Mouse (Mus musculus) hindbrain, embryonic 14.5 days (tissue): ENCODE data around the gene Ankrd33b. TPM values are rescaled to one million over a fixed set of nuclear protein-coding genes. Genes with fewer than 3 reads are reported as not detected.
A peak's percentile ranks its signal among the peaks of the same experiment; 100 is the strongest.

Experiments used
- ATAC-seq: fragments of 200-750 bp; cut with Nextera tagmentation; 2 replicates; pipeline ENCODE4 v1.8.0; 2017; ENCODE audit warnings: moderate number of reproducible peaks, mild to moderate bottlenecking, moderate TSS enrichment, moderate library complexity; ENCODE audit not compliant: low FRiP score
- DNase-seq: peaks from one replicate; pipeline ENCODE4 v3.0.0-alpha.2; 2015; ENCODE audit warnings: low spot score
- H3K27ac ChIP-seq: fragments of 300-500 bp; sonication (generic); 2 replicates; pipeline ENCODE4 v1.5.1; 2014; ENCODE audit warnings: mild to moderate bottlenecking, moderate library complexity
- H3K27me3 ChIP-seq: fragments of 300-500 bp; sonication (generic); 2 replicates; pipeline ENCODE4 v1.6.1; 2014; ENCODE audit warnings: mild to moderate bottlenecking, low read length, mixed read lengths; ENCODE audit not compliant: control insufficient read depth, insufficient read depth
- H3K36me3 ChIP-seq: fragments of 300-500 bp; sonication (generic); replicated peaks from 2 replicates; pipeline ENCODE4 v1.6.1; 2014; ENCODE audit not compliant: control insufficient read depth, insufficient read depth
- H3K4me1 ChIP-seq: fragments of 300-500 bp; sonication (generic); replicated peaks from 2 replicates; pipeline ENCODE4 v1.6.1; 2014; ENCODE audit warnings: antibody characterized with exemption, low read length, mixed read lengths; ENCODE audit not compliant: control insufficient read depth, insufficient read depth
- H3K4me2 ChIP-seq: fragments of 300-500 bp; sonication (generic); replicated peaks from 2 replicates; pipeline ENCODE4 v1.6.1; 2014; ENCODE audit warnings: mild to moderate bottlenecking, moderate library complexity
- H3K4me3 ChIP-seq: fragments of 300-500 bp; sonication (generic); replicated peaks from 2 replicates; pipeline ENCODE4 v1.5.1; 2014; ENCODE audit warnings: mild to moderate bottlenecking, low read length
- H3K9ac ChIP-seq: fragments of 300-500 bp; sonication (generic); 2 replicates; pipeline ENCODE4 v1.6.1; 2014
- H3K9me3 ChIP-seq: fragments of 300-500 bp; sonication (generic); 2 replicates; pipeline ENCODE4 v1.6.1; 2016; ENCODE audit warnings: low read length; ENCODE audit not compliant: control insufficient read depth
- WGBS: fragments of 180-500 bp; shearing (Covaris S2); extraction: QIAGEN DNeasy Blood & Tissue Kit; methylation state at CpG from one replicate; pipeline ENCODE4 v1.1.7; 2014; 5-methylcytosine and 5-hydroxymethylcytosine counted together
- polyA plus RNA-seq: library from polyadenylated mRNA; unstranded; fragments of >200 nt; fragmentation: Nextera tagmentation; extraction: Ambion mirVana; gene quantifications from 2 replicates; pipeline ENCODE4 v1.2.1, GENCODE M21; 2014

Gene Ankrd33b
- polyA plus RNA-seq, 1 experiment from 2014 or later: 1.3 TPM

- Histone ChIP-seq H3K36me3 (no peaks in the 10 kb centered on the region), H3K9me3 (no peaks in the 10 kb centered on the region), H3K4me2 (no peak overlapping the region), H3K27ac (no peak overlapping the region), H3K9ac (no peak overlapping the region), H3K27me3 (no peaks in the 10 kb centered on the region), H3K4me1 (peaks cover 16% of the 10 kb centered on the region; the same call in 1 of the 2 replicates), H3K4me3 (no peak overlapping the region)
- DNase-seq: no peak
- no peak for ATAC-seq
- WGBS: 47% methylated on average over 12 of the region's 12 CpGs
These were observed 46.7 kb downstream of the Ankrd33b start for GRCm38 (mm10) chr15:31320598-31321377.

DNA sequence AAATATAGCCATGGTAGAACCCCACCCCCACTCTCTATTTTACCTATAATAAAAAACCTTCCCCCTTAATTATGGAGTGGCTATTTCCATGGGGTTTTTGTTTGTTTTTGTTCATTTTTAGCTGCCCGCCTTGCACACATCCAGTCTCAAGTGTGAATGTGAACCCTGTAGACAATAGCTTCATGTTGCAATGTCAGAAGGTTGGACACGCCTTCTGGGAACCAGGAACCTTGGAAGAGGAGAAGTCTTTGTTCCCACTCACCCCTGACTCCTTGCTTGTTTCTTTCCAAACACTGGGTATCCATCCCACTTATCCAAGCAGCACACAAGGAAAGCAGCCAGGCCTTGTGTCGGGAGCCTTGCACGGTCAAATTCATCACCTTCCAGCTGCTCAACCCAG lies 48.5 kb downstream of the Ankrd33b start:
- no peaks in the 10 kb centered on the region for H3K36me3 ChIP-seq
- H3K27me3 ChIP-seq: no peaks in the 10 kb centered on the region
- H3K4me2 ChIP-seq: no peak overlapping the region
- no peak overlapping the region for H3K4me3 ChIP-seq
- WGBS: 42% methylated on average over 4 of the region's 4 CpGs
- H3K9ac ChIP-seq: no peak overlapping the region
- no peak for ATAC-seq
- no peak for DNase-seq
- peaks cover 16% of the 10 kb centered on the region; the same call in 1 of the 2 replicates for H3K4me1 ChIP-seq
- H3K27ac ChIP-seq: no peak overlapping the region
- no peaks in the 10 kb centered on the region for H3K9me3 ChIP-seq

DNA sequence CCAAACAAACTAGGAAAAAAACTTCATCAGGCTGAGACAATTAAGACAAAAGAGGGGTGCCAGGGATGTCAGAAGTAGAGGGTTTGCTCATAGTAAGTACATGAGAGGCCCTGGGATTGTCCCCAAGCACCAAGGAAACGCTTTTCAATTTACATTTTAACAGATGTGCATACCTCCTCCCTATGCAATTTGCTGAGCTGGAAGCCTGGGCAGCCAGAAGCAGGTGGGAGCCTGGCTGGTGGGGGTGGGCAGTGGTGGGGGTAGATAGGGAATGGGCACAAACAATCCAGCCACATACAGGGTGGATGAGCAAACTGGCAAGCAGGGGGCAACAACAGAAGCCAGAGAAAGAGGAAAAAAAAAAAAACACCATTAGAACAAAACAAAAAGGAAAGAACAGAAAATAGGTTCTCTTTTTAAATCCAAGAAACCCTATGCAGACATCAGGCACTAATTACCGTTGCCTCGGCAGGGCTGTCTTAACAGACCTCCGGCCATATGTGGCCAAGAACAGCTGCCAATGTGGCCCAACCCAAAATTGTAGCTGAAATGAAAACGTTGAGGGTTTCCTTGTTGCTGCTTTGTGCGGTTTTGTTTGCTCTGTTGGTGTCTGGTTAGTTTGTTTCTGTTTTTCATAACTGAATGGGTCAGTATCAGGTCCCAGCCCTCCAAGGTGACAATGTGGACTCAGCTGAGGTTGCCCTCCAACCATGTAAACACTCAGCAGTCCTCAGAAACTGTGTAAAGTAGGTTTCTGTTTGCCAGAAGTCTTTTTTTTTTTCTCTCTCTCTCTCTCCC lies 49.2 kb downstream of the Ankrd33b start:
- H3K36me3 ChIP-seq: no peaks in the 10 kb centered on the region
- H3K27me3 ChIP-seq: no peaks in the 10 kb centered on the region
- WGBS: 38% methylated on average over 6 of the region's 6 CpGs
- peaks cover 16% of the 10 kb centered on the region; the same call in 1 of the 2 replicates for H3K4me1 ChIP-seq
- no peak overlapping the region for H3K27ac ChIP-seq
- DNase-seq (no peak), ATAC-seq (no peak)
- no peaks in the 10 kb centered on the region for H3K9me3 ChIP-seq
- no peak overlapping the region for H3K9ac ChIP-seq
- no peak overlapping the region for H3K4me3 ChIP-seq
- no peak overlapping the region for H3K4me2 ChIP-seq

- Histone ChIP-seq H3K4me1 (peaks cover 16% of the 10 kb centered on the region; the same call in 1 of the 2 replicates), H3K27ac (0 out of 2 replicates have a peak overlapping the region, but pooled peaks have one; percentile 51), H3K36me3 (no peaks in the 10 kb centered on the region), H3K4me2 (no peak overlapping the region), H3K4me3 (no peak overlapping the region), H3K9ac (no peak overlapping the region), H3K9me3 (no peaks in the 10 kb centered on the region), H3K27me3 (no peaks in the 10 kb centered on the region)
- DNase-seq (no peak), ATAC-seq (no peak)
- WGBS: 95% methylated on average over 3 of the region's 3 CpGs
These were observed 50.3 kb downstream of the Ankrd33b start for GRCm38 (mm10) chr15:31317056-31317805.

DNA sequence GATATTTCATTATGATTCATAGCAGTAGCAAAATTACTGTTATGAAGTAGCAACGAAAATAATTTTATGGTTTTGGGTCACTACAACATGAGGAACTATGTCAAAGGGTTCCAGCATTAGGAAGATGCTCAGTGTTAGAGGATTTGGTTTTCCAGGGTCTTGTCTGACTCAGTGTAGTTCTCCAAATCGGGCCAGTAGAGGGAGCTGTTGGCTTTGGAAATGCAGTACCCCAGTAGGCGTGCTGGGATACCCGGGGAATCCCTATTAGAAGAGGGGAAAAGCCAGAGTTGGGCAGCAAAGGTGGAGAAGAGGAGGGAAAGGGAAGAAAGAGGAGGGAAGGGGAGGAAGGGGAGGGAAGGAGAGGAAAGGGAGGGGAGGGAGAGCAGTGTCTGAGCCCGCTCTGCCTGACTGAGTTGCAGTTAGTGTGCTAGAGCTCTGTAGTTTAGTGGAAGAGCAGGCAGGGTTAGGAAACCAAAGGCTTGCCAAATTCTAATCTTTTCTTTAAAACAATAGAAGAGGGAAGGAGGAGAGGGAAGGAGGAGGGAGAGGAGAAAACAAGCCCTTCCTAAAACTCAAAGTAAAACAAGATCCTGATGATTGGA lies 51.8 kb downstream of the Ankrd33b start:
- peak; percentile 88; the same call in 1 of the 2 replicates for ATAC-seq
- peaks cover 16% of the 10 kb centered on the region; the same call in 1 of the 2 replicates for H3K4me1 ChIP-seq
- H3K27ac ChIP-seq: no peak overlapping the region
- peak; percentile 91 for DNase-seq
- no peaks in the 10 kb centered on the region for H3K36me3 ChIP-seq
- no peaks in the 10 kb centered on the region for H3K9me3 ChIP-seq
- no peak overlapping the region for H3K4me2 ChIP-seq
- no peak overlapping the region for H3K9ac ChIP-seq
- H3K27me3 ChIP-seq: no peaks in the 10 kb centered on the region
- no peak overlapping the region for H3K4me3 ChIP-seq
- 9% methylated on average over 5 of the region's 5 CpGs for WGBS

DNA sequence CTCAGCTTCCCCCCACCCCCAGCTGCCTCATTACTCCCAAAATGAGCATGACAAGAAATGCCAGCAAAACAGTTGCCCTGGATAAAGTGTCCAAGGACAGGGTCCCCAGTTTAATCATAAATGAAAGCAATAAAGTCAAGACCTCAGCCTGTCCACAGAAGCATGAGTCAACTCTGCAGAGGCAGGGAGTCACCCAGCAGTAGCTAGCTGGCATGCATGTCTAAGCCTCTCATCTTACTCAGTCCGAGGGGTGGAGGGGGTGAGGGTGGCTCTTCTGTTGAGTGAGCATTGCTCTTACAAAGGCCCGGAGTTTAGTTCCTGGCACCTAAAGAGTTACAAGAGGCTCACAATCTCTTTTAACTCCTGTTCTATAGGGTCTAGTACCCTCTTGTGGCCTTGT lies 55.5 kb downstream of the Ankrd33b start:
- WGBS: 79% methylated on average over 2 of the region's 2 CpGs
- no peak for ATAC-seq
- no peaks in the 10 kb centered on the region for H3K36me3 ChIP-seq

GRCm38 (mm10) chr15:31309526-31309925 lies 58.0 kb downstream of the Ankrd33b start:
- H3K36me3 ChIP-seq: no peaks in the 10 kb centered on the region
- no peak overlapping the region for H3K4me3 ChIP-seq
- DNase-seq (no peak), ATAC-seq (no peak)
- H3K27me3 ChIP-seq: no peaks in the 10 kb centered on the region
- H3K27ac ChIP-seq: no peak overlapping the region
- no peak overlapping the region for H3K9ac ChIP-seq
- no peaks in the 10 kb centered on the region for H3K4me1 ChIP-seq
- H3K9me3 ChIP-seq: no peaks in the 10 kb centered on the region; the same call in 1 of the 2 replicates
- H3K4me2 ChIP-seq: no peak overlapping the region
- 73% methylated on average over 15 of the region's 15 CpGs for WGBS

More for the DNA sequence above, 55.5 kb downstream of the Ankrd33b start:
- Histone ChIP-seq H3K4me3 (no peak overlapping the region), H3K9ac (no peak overlapping the region), H3K27me3 (no peaks in the 10 kb centered on the region), H3K9me3 (no peaks in the 10 kb centered on the region; the same call in 1 of the 2 replicates), H3K4me2 (no peak overlapping the region), H3K4me1 (no peaks in the 10 kb centered on the region), H3K27ac (no peak overlapping the region)
- DNase-seq: no peak

DNA sequence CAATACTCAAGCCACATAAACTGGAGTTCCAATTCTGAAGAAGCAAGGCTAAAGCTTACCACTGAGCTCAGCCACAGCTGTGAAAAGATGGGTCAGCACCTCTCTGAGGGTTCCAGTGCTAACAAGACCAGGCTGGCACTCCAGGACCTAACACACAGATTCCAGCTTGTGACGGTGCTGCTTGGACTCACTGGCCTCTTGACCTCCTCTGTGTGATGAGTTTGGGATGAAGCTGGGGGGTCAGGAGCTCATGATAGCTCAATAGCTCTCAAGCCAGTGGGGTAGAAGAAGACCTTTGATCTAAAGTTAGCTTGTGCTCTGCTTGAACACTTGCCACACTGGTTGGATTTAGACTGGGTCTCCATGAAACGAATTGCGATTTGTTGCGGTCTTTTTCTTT lies 60.8 kb downstream of the Ankrd33b start:
- H3K36me3 ChIP-seq: no peaks in the 10 kb centered on the region
- no peak for ATAC-seq
- no peak overlapping the region for H3K4me3 ChIP-seq
- no peak overlapping the region for H3K9ac ChIP-seq
- H3K9me3 ChIP-seq: no peaks in the 10 kb centered on the region; the same call in 1 of the 2 replicates
- DNase-seq: no peak
- 76% methylated on average over 4 of the region's 4 CpGs for WGBS
- H3K4me1 ChIP-seq: no peaks in the 10 kb centered on the region
- H3K27ac ChIP-seq: no peak overlapping the region
- no peak overlapping the region for H3K4me2 ChIP-seq
- no peaks in the 10 kb centered on the region for H3K27me3 ChIP-seq
